Mouse (Mus musculus) macrophage (primary cell): ENCODE measurements around the gene Slc35g2. TPM values are rescaled to one million over a fixed set of nuclear protein-coding genes. Genes with fewer than 3 reads are reported as not detected.
A peak's percentile ranks its signal among the peaks of the same experiment; 100 is the strongest.

Experiments used
- H3K27ac ChIP-seq: fragments of 350-480 bp; formaldehyde crosslinking; 2 replicates; pipeline ENCODE4 v1.9.0; 2021
- H3K36me3 ChIP-seq: fragments of 350-480 bp; formaldehyde crosslinking; 2 replicates; pipeline ENCODE4 v1.9.0; 2021; ENCODE audit errors: inconsistent target
- H3K4me3 ChIP-seq: fragments of 350-480 bp; formaldehyde crosslinking; 2 replicates; pipeline ENCODE4 v1.9.0; 2021; ENCODE audit errors: inconsistent target
- H3K79me2 ChIP-seq: fragments of 350-480 bp; formaldehyde crosslinking; 2 replicates; pipeline ENCODE4 v1.9.0; 2021; ENCODE audit errors: inconsistent target
- WGBS: methylation state at CpG from one replicate; pipeline ENCODE4 v1.1.7; 2026; ENCODE audit warnings: inconsistent platforms; ENCODE audit not compliant: missing documents; 5-methylcytosine and 5-hydroxymethylcytosine counted together
- polyA plus RNA-seq: library from polyadenylated mRNA; stranded (reverse); fragments of 250-400 nt; gene quantifications from 3 replicates; pipeline ENCODE4 v1.2.4, GENCODE M21; 2018; ENCODE audit warnings: inconsistent platforms
- total RNA-seq, 78 experiments: library from RNA; depleted of rRNA; stranded (reverse); fragments of 250-400 nt; gene quantifications; 1 replicate in 9 of 78; 2 replicates in 24 of 78; 3 replicates in 43 of 78; 4 replicates in 2 of 78; pipeline ENCODE4 v1.2.4; 2018; ENCODE audit warnings: inconsistent platforms in 56 of 78

The Slc35g2 gene
- 1 to 10 TPM in 2 of 26 experiments, not detected in 24; 1.0 to 1.1 TPM for total RNA-seq (2018; cell fraction: chromatin; rRNA removed)
- total RNA-seq (2018; cell fraction: cytosol; rRNA removed), result under 1 TPM in 13 of 26 experiments, not detected in 13; 0.07 to 0.86 (median 0.31) TPM
- total RNA-seq (2018; cell fraction: nucleus; rRNA removed), result 1 to 10 TPM in 1 of 26 experiments, under 1 TPM in 2, not detected in 23; 0.74 to 1.5 (median 0.86) TPM
- polyA plus RNA-seq, result 0.37 TPM in 2 of 3 replicates, not detected in the other

- no peaks in the 10 kb centered on the region for H3K79me2 ChIP-seq
- peak within 1 kb of the TSS; percentile 33 for H3K4me3 ChIP-seq
- WGBS, result 3% methylated on average over 35 of the region's 55 CpGs
- H3K27ac ChIP-seq, result no peak within 1 kb of the TSS
- H3K36me3 ChIP-seq, result no peaks in the 10 kb centered on the region
Observed at GRCm38 (mm10) chr9:100570626-100571233, at the start of gene Slc35g2. Gene Slc35g2, minus strand, starts transcription at chr9:100571090.

- H3K4me3 ChIP-seq, result no peak overlapping the region
- WGBS, result 88% methylated on average over 11 of the region's 11 CpGs
- no peaks in the 10 kb centered on the region for H3K36me3 ChIP-seq
- no peak overlapping the region for H3K27ac ChIP-seq
- no peaks in the 10 kb centered on the region for H3K79me2 ChIP-seq
Observed at GRCm38 (mm10) chr9:100616947-100617346, 46.1 kb upstream of the Slc35g2 start.

GRCm38 (mm10) chr9:100613501-100614071 lies 42.7 kb upstream of the Slc35g2 start:
- Histone ChIP-seq H3K79me2 (no peaks in the 10 kb centered on the region), H3K4me3 (no peak overlapping the region), H3K36me3 (no peaks in the 10 kb centered on the region), H3K27ac (no peak overlapping the region)
- 93% methylated on average over 3 of the region's 3 CpGs for WGBS

GRCm38 (mm10) chr9:100605985-100606554 lies 35.2 kb upstream of the Slc35g2 start:
- Histone ChIP-seq H3K36me3 (no peaks in the 10 kb centered on the region), H3K4me3 (no peak overlapping the region), H3K79me2 (no peaks in the 10 kb centered on the region), H3K27ac (no peak overlapping the region)
- 43% methylated on average over 7 of the region's 7 CpGs for WGBS

GRCm38 (mm10) chr9:100605522-100605921 lies 34.6 kb upstream of the Slc35g2 start:
- Histone ChIP-seq H3K36me3 (no peaks in the 10 kb centered on the region), H3K79me2 (no peaks in the 10 kb centered on the region), H3K4me3 (no peak overlapping the region), H3K27ac (no peak overlapping the region)
- 100% methylated on average over 1 of the region's 1 CpGs for WGBS

GRCm38 (mm10) chr9:100603156-100603555 lies 32.3 kb upstream of the Slc35g2 start:
- Histone ChIP-seq H3K36me3 (no peaks in the 10 kb centered on the region), H3K79me2 (no peaks in the 10 kb centered on the region), H3K27ac (no peak overlapping the region), H3K4me3 (no peak overlapping the region)
- 86% methylated on average over 5 of the region's 5 CpGs for WGBS

- WGBS, result 93% methylated on average over 1 of the region's 1 CpGs
- no peaks in the 10 kb centered on the region for H3K79me2 ChIP-seq
- no peaks in the 10 kb centered on the region for H3K36me3 ChIP-seq
Observed at GRCm38 (mm10) chr9:100602130-100602529, 31.2 kb upstream of the Slc35g2 start.

GRCm38 (mm10) chr9:100599761-100600328 lies 29.0 kb upstream of the Slc35g2 start:
- Histone ChIP-seq H3K27ac (no peak overlapping the region), H3K36me3 (no peaks in the 10 kb centered on the region), H3K79me2 (no peaks in the 10 kb centered on the region), H3K4me3 (no peak overlapping the region)
- 83% methylated on average over 3 of the region's 3 CpGs for WGBS

More at GRCm38 (mm10) chr9:100602130-100602529, 31.2 kb upstream of the Slc35g2 start:
- H3K27ac ChIP-seq, result no peak overlapping the region
- H3K4me3 ChIP-seq, result no peak overlapping the region

GRCm38 (mm10) chr9:100597546-100597945 lies 26.7 kb upstream of the Slc35g2 start, which contains the start of gene Stag1:
Gene Stag1, plus strand, starts transcription at chr9:100597798.
- Histone ChIP-seq H3K4me3 (no peak within 1 kb of the TSS), H3K27ac (no peak within 1 kb of the TSS), H3K36me3 (no peaks in the 10 kb centered on the region), H3K79me2 (no peaks in the 10 kb centered on the region)
- 96% methylated on average over 8 of the region's 8 CpGs for whole genome bisulfite sequencing

- Histone ChIP-seq H3K27ac (no peak overlapping the region), H3K36me3 (no peaks in the 10 kb centered on the region), H3K79me2 (no peaks in the 10 kb centered on the region), H3K4me3 (no peak overlapping the region)
- 89% methylated on average over 8 of the region's 8 CpGs for WGBS
Observed at GRCm38 (mm10) chr9:100596317-100596716, 25.4 kb upstream of the Slc35g2 start.

GRCm38 (mm10) chr9:100590462-100590861 lies 19.6 kb upstream of the Slc35g2 start:
- Histone ChIP-seq H3K36me3 (no peaks in the 10 kb centered on the region), H3K27ac (no peak overlapping the region), H3K4me3 (no peak overlapping the region), H3K79me2 (no peaks in the 10 kb centered on the region)
- WGBS, result 18% methylated on average over 4 of the region's 4 CpGs

GRCm38 (mm10) chr9:100584031-100584430 lies 13.1 kb upstream of the Slc35g2 start:
- Histone ChIP-seq H3K4me3 (no peak overlapping the region), H3K27ac (no peak overlapping the region), H3K79me2 (no peaks in the 10 kb centered on the region), H3K36me3 (no peaks in the 10 kb centered on the region)
- WGBS, result 91% methylated on average over 4 of the region's 4 CpGs

- Histone ChIP-seq H3K79me2 (no peaks in the 10 kb centered on the region), H3K36me3 (no peaks in the 10 kb centered on the region), H3K4me3 (no peak overlapping the region), H3K27ac (no peak overlapping the region)
- WGBS, result 75% methylated on average over 13 of the region's 13 CpGs
Observed at GRCm38 (mm10) chr9:100582883-100583575, 12.1 kb upstream of the Slc35g2 start.
